Mouse (Mus musculus) liver, embryonic 12.5 days (tissue): Measurements from ENCODE around the gene Plekhg6. TPM values are rescaled to one million over a fixed set of nuclear protein-coding genes. Genes with fewer than 3 reads are reported as not detected.
A peak's percentile ranks its signal among the peaks of the same experiment; 100 is the strongest.

ENCODE experiments used
- ATAC-seq: fragments of 200-750 bp; cut with Nextera tagmentation; 2 replicates; pipeline ENCODE4 v1.8.0; 2017; ENCODE audit warnings: moderate number of reproducible peaks, mild to moderate bottlenecking, moderate library complexity
- H3K27ac ChIP-seq: fragments of 300-500 bp; sonication (generic); 2 replicates; pipeline ENCODE4 v1.5.1; 2016; ENCODE audit warnings: mild to moderate bottlenecking
- H3K27me3 ChIP-seq: fragments of 300-500 bp; sonication (generic); replicated peaks from 2 replicates; pipeline ENCODE4 v1.6.1; 2016; ENCODE audit warnings: mild to moderate bottlenecking, moderate library complexity
- H3K36me3 ChIP-seq: fragments of 300-500 bp; sonication (generic); 2 replicates; pipeline ENCODE4 v1.6.1; 2016; ENCODE audit warnings: mild to moderate bottlenecking, moderate library complexity
- H3K4me1 ChIP-seq: fragments of 300-500 bp; sonication (generic); 2 replicates; pipeline ENCODE4 v1.6.1; 2016
- H3K4me2 ChIP-seq: fragments of 300-500 bp; sonication (generic); 2 replicates; pipeline ENCODE4 v1.6.1; 2016; ENCODE audit warnings: mild to moderate bottlenecking, moderate library complexity
- H3K4me3 ChIP-seq: fragments of 300-500 bp; sonication (generic); 2 replicates; pipeline ENCODE4 v1.5.1; 2016; ENCODE audit warnings: mild to moderate bottlenecking, moderate library complexity
- H3K9ac ChIP-seq: fragments of 300-500 bp; sonication (generic); 2 replicates; pipeline ENCODE4 v1.6.1; 2016; ENCODE audit warnings: mild to moderate bottlenecking, moderate library complexity
- H3K9me3 ChIP-seq: fragments of 300-500 bp; sonication (generic); replicated peaks from 2 replicates; pipeline ENCODE4 v1.6.1; 2016; ENCODE audit warnings: mild to moderate bottlenecking, moderate library complexity
- WGBS: fragments of 180-500 bp; shearing (Covaris S2); methylation state at CpG from one replicate; pipeline ENCODE4 v1.1.7; 2016; ENCODE audit not compliant: insufficient replicate concordance; 5-methylcytosine and 5-hydroxymethylcytosine counted together
- polyA plus RNA-seq: library from polyadenylated mRNA; unstranded; fragments of >200 nt; fragmentation: Nextera tagmentation; extraction: Ambion mirVana; gene quantifications from 2 replicates; pipeline ENCODE4 v1.2.1, GENCODE M21; 2016

Plekhg6 gene
- polyA plus RNA-seq, 1 experiment from 2014 or later = 0.39 TPM

- H3K9ac ChIP-seq = no peak overlapping the region
- H3K9me3 ChIP-seq = no peaks in the 10 kb centered on the region
- H3K27ac ChIP-seq = no peak overlapping the region
- peaks cover 28% of the 10 kb centered on the region for H3K4me1 ChIP-seq
- H3K4me3 ChIP-seq = no peak overlapping the region
- no peaks in the 10 kb centered on the region for H3K36me3 ChIP-seq
- 41% methylated on average over 9 of the region's 9 CpGs for WGBS
- H3K27me3 ChIP-seq = 0 out of 2 replicates have a peak, but pooled peaks cover 4% of the 10 kb centered on the region
- no peak for ATAC-seq
- no peak overlapping the region for H3K4me2 ChIP-seq
Observed at GRCm38 (mm10) chr6:125338791-125339660, 41.6 kb downstream of the Plekhg6 start.

- Histone ChIP-seq H3K9ac (no peak overlapping the region), H3K27me3 (peaks cover 13% of the 10 kb centered on the region; the same call in 1 of the 2 replicates), H3K4me3 (no peak overlapping the region), H3K36me3 (no peaks in the 10 kb centered on the region), H3K27ac (no peak overlapping the region), H3K9me3 (no peaks in the 10 kb centered on the region), H3K4me2 (no peak overlapping the region), H3K4me1 (peaks cover 11% of the 10 kb centered on the region; the same call in 1 of the 2 replicates)
- WGBS = 48% methylated on average over 2 of the region's 2 CpGs
- no peak for ATAC-seq
Observed at GRCm38 (mm10) chr6:125334356-125334755, 46.2 kb downstream of the Plekhg6 start.

- ATAC-seq = no peak
- no peak overlapping the region for H3K9ac ChIP-seq
- no peak overlapping the region for H3K4me2 ChIP-seq
- H3K36me3 ChIP-seq = no peaks in the 10 kb centered on the region
- WGBS = 48% methylated on average over 14 of the region's 14 CpGs
- H3K27ac ChIP-seq = no peak overlapping the region
- peaks cover 11% of the 10 kb centered on the region; the same call in 1 of the 2 replicates for H3K27me3 ChIP-seq
- no peaks in the 10 kb centered on the region for H3K9me3 ChIP-seq
- H3K4me1 ChIP-seq = peaks cover 9% of the 10 kb centered on the region; the same call in 1 of the 2 replicates
- H3K4me3 ChIP-seq = no peak overlapping the region
Observed at GRCm38 (mm10) chr6:125333112-125333899, 47.3 kb downstream of the Plekhg6 start.

- Histone ChIP-seq H3K36me3 (no peaks in the 10 kb centered on the region), H3K4me3 (peak overlapping the region; percentile 52), H3K9ac (peak overlapping the region; percentile 46), H3K27ac (0 out of 2 replicates have a peak overlapping the region, but pooled peaks have one; percentile 14), H3K27me3 (peaks cover 11% of the 10 kb centered on the region; the same call in 1 of the 2 replicates), H3K4me1 (peaks cover 9% of the 10 kb centered on the region; the same call in 1 of the 2 replicates), H3K4me2 (peak overlapping the region; percentile 79), H3K9me3 (no peaks in the 10 kb centered on the region)
- 1% methylated on average over 39 of the region's 39 CpGs for WGBS
- ATAC-seq = peak; percentile 73
Observed at GRCm38 (mm10) chr6:125330626-125331326, 49.8 kb downstream of the Plekhg6 start.

GRCm38 (mm10) chr6:125328243-125328642, 52.4 kb downstream of the Plekhg6 start:
- Histone ChIP-seq H3K27me3 (peaks cover 22% of the 10 kb centered on the region), H3K27ac (no peak overlapping the region), H3K9ac (no peak overlapping the region), H3K4me2 (no peak overlapping the region), H3K9me3 (no peaks in the 10 kb centered on the region), H3K4me3 (no peak overlapping the region), H3K36me3 (no peaks in the 10 kb centered on the region), H3K4me1 (peaks cover 9% of the 10 kb centered on the region; the same call in 1 of the 2 replicates)
- no peak; the same call in 1 of the 2 replicates for ATAC-seq
- WGBS = 66% methylated on average over 5 of the region's 5 CpGs

- 49% methylated on average over 6 of the region's 6 CpGs for WGBS
- H3K27ac ChIP-seq = no peak overlapping the region
- no peak overlapping the region for H3K9ac ChIP-seq
- no peak for ATAC-seq
- no peaks in the 10 kb centered on the region for H3K9me3 ChIP-seq
- no peak overlapping the region for H3K4me3 ChIP-seq
- no peaks in the 10 kb centered on the region for H3K36me3 ChIP-seq
- H3K4me2 ChIP-seq = no peak overlapping the region
- peaks cover 44% of the 10 kb centered on the region for H3K27me3 ChIP-seq
- H3K4me1 ChIP-seq = peaks cover 5% of the 10 kb centered on the region; the same call in 1 of the 2 replicates
Observed at GRCm38 (mm10) chr6:125325337-125325736, 55.3 kb downstream of the Plekhg6 start.

- H3K27me3 ChIP-seq = peaks cover 56% of the 10 kb centered on the region
- H3K4me2 ChIP-seq = no peak overlapping the region
- H3K9ac ChIP-seq = no peak overlapping the region
- no peak for ATAC-seq
- H3K36me3 ChIP-seq = no peaks in the 10 kb centered on the region
- 56% methylated on average over 6 of the region's 6 CpGs for WGBS
- H3K9me3 ChIP-seq = no peaks in the 10 kb centered on the region
- peaks cover 5% of the 10 kb centered on the region; the same call in 1 of the 2 replicates for H3K4me1 ChIP-seq
- no peak overlapping the region for H3K4me3 ChIP-seq
- no peak overlapping the region for H3K27ac ChIP-seq
Observed at GRCm38 (mm10) chr6:125323547-125323946, 57.0 kb downstream of the Plekhg6 start.

GRCm38 (mm10) chr6:125322794-125323193, 57.8 kb downstream of the Plekhg6 start:
- no peak for ATAC-seq
- Histone ChIP-seq H3K9ac (no peak overlapping the region), H3K9me3 (no peaks in the 10 kb centered on the region), H3K4me1 (peaks cover 5% of the 10 kb centered on the region; the same call in 1 of the 2 replicates), H3K27ac (no peak overlapping the region), H3K4me3 (no peak overlapping the region), H3K27me3 (peaks cover 56% of the 10 kb centered on the region), H3K4me2 (no peak overlapping the region), H3K36me3 (no peaks in the 10 kb centered on the region)
- WGBS = 57% methylated on average over 13 of the region's 13 CpGs

GRCm38 (mm10) chr6:125321114-125321855, 59.3 kb downstream of the Plekhg6 start:
- H3K4me3 ChIP-seq = no peak overlapping the region
- no peak overlapping the region for H3K27ac ChIP-seq
- no peak for ATAC-seq
- H3K9ac ChIP-seq = no peak overlapping the region
- H3K4me2 ChIP-seq = peak overlapping the region; percentile 13; the same call in 1 of the 2 replicates
- WGBS = 8% methylated on average over 26 of the region's 26 CpGs
- H3K36me3 ChIP-seq = no peaks in the 10 kb centered on the region
- peaks cover 5% of the 10 kb centered on the region; the same call in 1 of the 2 replicates for H3K4me1 ChIP-seq
- H3K27me3 ChIP-seq = peaks cover 56% of the 10 kb centered on the region
- H3K9me3 ChIP-seq = no peaks in the 10 kb centered on the region

GRCm38 (mm10) chr6:125320323-125320722, 60.3 kb downstream of the Plekhg6 start, which contains the start of gene Scnn1a:
Scnn1a (plus strand) TSS chr6:125320659.
- no peak within 1 kb of the TSS for H3K27ac ChIP-seq
- peak within 1 kb of the TSS; percentile 13; the same call in 1 of the 2 replicates for H3K4me2 ChIP-seq
- 55% methylated on average over 1 of the region's 1 CpGs for WGBS

GRCm38 (mm10) chr6:125319919-125320296, 60.7 kb downstream of the Plekhg6 start:
- H3K36me3 ChIP-seq = no peaks in the 10 kb centered on the region
- H3K9ac ChIP-seq = no peak overlapping the region
- H3K4me3 ChIP-seq = no peak overlapping the region
- H3K4me2 ChIP-seq = no peak overlapping the region
- peaks cover 56% of the 10 kb centered on the region for H3K27me3 ChIP-seq
- no peak overlapping the region for H3K27ac ChIP-seq
- no peaks in the 10 kb centered on the region for H3K9me3 ChIP-seq
- peaks cover 5% of the 10 kb centered on the region; the same call in 1 of the 2 replicates for H3K4me1 ChIP-seq
- ATAC-seq = no peak

More at GRCm38 (mm10) chr6:125320323-125320722, 60.3 kb downstream of the Plekhg6 start, which contains the start of gene Scnn1a:
- Histone ChIP-seq H3K9me3 (no peaks in the 10 kb centered on the region), H3K4me1 (peaks cover 5% of the 10 kb centered on the region; the same call in 1 of the 2 replicates), H3K36me3 (no peaks in the 10 kb centered on the region), H3K4me3 (no peak within 1 kb of the TSS), H3K9ac (no peak within 1 kb of the TSS), H3K27me3 (peaks cover 56% of the 10 kb centered on the region)
- no peak for ATAC-seq
